Mouse (Mus musculus): ENCODE measurements around the gene Fggy. TPM values are rescaled to one million over a fixed set of nuclear protein-coding genes. Genes with fewer than 3 reads are reported as not detected.

The Fggy gene
- polyA plus RNA-seq, 1 experiment from 2014 or later: 8.1 TPM

GRCm38 (mm10) chr4:95736674-95737073, 179.4 kb downstream of the Fggy start:
- no peaks in the 10 kb centered on the region for H3K27me3 ChIP-seq
- H3K27ac ChIP-seq: no peak overlapping the region
- WGBS: 45% methylated on average over 2 of the region's 2 CpGs
- no peak for ATAC-seq (ENCODE audit: borderline replicate concordance, extremely low read depth, low FRiP score, low TSS enrichment)
- no peak overlapping the region for H3K4me3 ChIP-seq
- peaks cover 22% of the 10 kb centered on the region for H3K4me1 ChIP-seq
- H3K9ac ChIP-seq: no peak overlapping the region
- no peak overlapping the region for H3K4me2 ChIP-seq
- H3K9me3 ChIP-seq: no peaks in the 10 kb centered on the region
- no peaks in the 10 kb centered on the region for H3K36me3 ChIP-seq

- WGBS: 15% methylated on average over 5 of the region's 5 CpGs
- Histone ChIP-seq H3K4me1 (peaks cover 22% of the 10 kb centered on the region), H3K27me3 (no peaks in the 10 kb centered on the region), H3K36me3 (no peaks in the 10 kb centered on the region), H3K27ac (peak overlapping the region; percentile 3; the same call in 1 of the 2 replicates), H3K4me3 (no peak overlapping the region), H3K9ac (no peak overlapping the region), H3K4me2 (no peak overlapping the region), H3K9me3 (no peaks in the 10 kb centered on the region)
- no peak for ATAC-seq (ENCODE audit: borderline replicate concordance, extremely low read depth, low FRiP score, low TSS enrichment)
These were observed 180.9 kb downstream of the Fggy start for GRCm38 (mm10) chr4:95738179-95738578.

GRCm38 (mm10) chr4:95738725-95739124, 181.4 kb downstream of the Fggy start:
- Histone ChIP-seq H3K9me3 (no peaks in the 10 kb centered on the region), H3K4me2 (no peak overlapping the region), H3K4me1 (peaks cover 19% of the 10 kb centered on the region), H3K9ac (no peak overlapping the region), H3K27me3 (no peaks in the 10 kb centered on the region), H3K36me3 (no peaks in the 10 kb centered on the region), H3K27ac (0 out of 2 replicates have a peak overlapping the region, but pooled peaks have one; percentile 3), H3K4me3 (no peak overlapping the region)
- peak; percentile 23; the same call in 1 of the 2 replicates for ATAC-seq (ENCODE audit: borderline replicate concordance, extremely low read depth, low FRiP score, low TSS enrichment)
- 48% methylated on average over 4 of the region's 4 CpGs for WGBS

- H3K4me1 ChIP-seq: peaks cover 14% of the 10 kb centered on the region
- H3K4me2 ChIP-seq: no peak overlapping the region
- H3K9me3 ChIP-seq: no peaks in the 10 kb centered on the region
- H3K27ac ChIP-seq: no peak overlapping the region
- WGBS: 51% methylated on average over 7 of the region's 7 CpGs
- no peaks in the 10 kb centered on the region for H3K27me3 ChIP-seq
- H3K36me3 ChIP-seq: no peaks in the 10 kb centered on the region
- ATAC-seq (ENCODE audit: borderline replicate concordance, extremely low read depth, low FRiP score, low TSS enrichment): no peak
- no peak overlapping the region for H3K4me3 ChIP-seq
- no peak overlapping the region for H3K9ac ChIP-seq
These were observed 183.9 kb downstream of the Fggy start for GRCm38 (mm10) chr4:95741115-95741734.

GRCm38 (mm10) chr4:95742986-95743385, 185.7 kb downstream of the Fggy start:
- Histone ChIP-seq H3K4me1 (peaks cover 9% of the 10 kb centered on the region), H3K4me2 (no peak overlapping the region), H3K36me3 (no peaks in the 10 kb centered on the region), H3K9ac (no peak overlapping the region), H3K27me3 (no peaks in the 10 kb centered on the region), H3K27ac (no peak overlapping the region), H3K9me3 (no peaks in the 10 kb centered on the region), H3K4me3 (no peak overlapping the region)
- 31% methylated on average over 4 of the region's 4 CpGs for WGBS
- no peak for ATAC-seq (ENCODE audit: borderline replicate concordance, extremely low read depth, low FRiP score, low TSS enrichment)

- Histone ChIP-seq H3K27me3 (no peaks in the 10 kb centered on the region), H3K4me3 (no peak overlapping the region), H3K4me1 (no peaks in the 10 kb centered on the region), H3K27ac (no peak overlapping the region), H3K4me2 (no peak overlapping the region), H3K9me3 (no peaks in the 10 kb centered on the region), H3K36me3 (no peaks in the 10 kb centered on the region), H3K9ac (no peak overlapping the region)
- ATAC-seq (ENCODE audit: borderline replicate concordance, extremely low read depth, low FRiP score, low TSS enrichment): no peak
- 93% methylated on average over 6 of the region's 6 CpGs for WGBS
These were observed 189.6 kb downstream of the Fggy start for GRCm38 (mm10) chr4:95746954-95747353.

- WGBS: 84% methylated on average over 12 of the region's 12 CpGs
- no peak overlapping the region for H3K27ac ChIP-seq
- no peak for ATAC-seq (ENCODE audit: borderline replicate concordance, extremely low read depth, low FRiP score, low TSS enrichment)
These were observed 190.3 kb downstream of the Fggy start for GRCm38 (mm10) chr4:95747415-95748202.

GRCm38 (mm10) chr4:95750186-95750585, 192.9 kb downstream of the Fggy start:
- H3K4me1 ChIP-seq: no peaks in the 10 kb centered on the region
- no peak overlapping the region for H3K9ac ChIP-seq
- ATAC-seq (ENCODE audit: borderline replicate concordance, extremely low read depth, low FRiP score, low TSS enrichment): no peak
- H3K4me3 ChIP-seq: no peak overlapping the region
- no peaks in the 10 kb centered on the region for H3K9me3 ChIP-seq
- no peaks in the 10 kb centered on the region for H3K36me3 ChIP-seq
- no peaks in the 10 kb centered on the region for H3K27me3 ChIP-seq
- 50% methylated on average over 5 of the region's 5 CpGs for WGBS
- no peak overlapping the region for H3K4me2 ChIP-seq
- H3K27ac ChIP-seq: no peak overlapping the region

More at GRCm38 (mm10) chr4:95747415-95748202, 190.3 kb downstream of the Fggy start:
- Histone ChIP-seq H3K4me1 (no peaks in the 10 kb centered on the region), H3K36me3 (no peaks in the 10 kb centered on the region), H3K9ac (no peak overlapping the region), H3K4me3 (no peak overlapping the region), H3K4me2 (no peak overlapping the region), H3K27me3 (no peaks in the 10 kb centered on the region), H3K9me3 (no peaks in the 10 kb centered on the region)

- no peak overlapping the region for H3K4me2 ChIP-seq
- no peaks in the 10 kb centered on the region for H3K27me3 ChIP-seq
- H3K4me1 ChIP-seq: no peaks in the 10 kb centered on the region
- H3K4me3 ChIP-seq: no peak overlapping the region
- 74% methylated on average over 6 of the region's 6 CpGs for WGBS
- ATAC-seq (ENCODE audit: borderline replicate concordance, extremely low read depth, low FRiP score, low TSS enrichment): no peak
- H3K36me3 ChIP-seq: no peaks in the 10 kb centered on the region
- H3K27ac ChIP-seq: no peak overlapping the region
- no peaks in the 10 kb centered on the region for H3K9me3 ChIP-seq
- no peak overlapping the region for H3K9ac ChIP-seq
These were observed 195.4 kb downstream of the Fggy start for GRCm38 (mm10) chr4:95752538-95753188.

- 51% methylated on average over 5 of the region's 5 CpGs for WGBS
- Histone ChIP-seq H3K4me2 (no peak overlapping the region), H3K27ac (no peak overlapping the region), H3K4me3 (no peak overlapping the region), H3K4me1 (no peaks in the 10 kb centered on the region), H3K9ac (no peak overlapping the region), H3K9me3 (no peaks in the 10 kb centered on the region), H3K36me3 (no peaks in the 10 kb centered on the region), H3K27me3 (no peaks in the 10 kb centered on the region)
- ATAC-seq (ENCODE audit: borderline replicate concordance, extremely low read depth, low FRiP score, low TSS enrichment): no peak
These were observed 201.9 kb downstream of the Fggy start for GRCm38 (mm10) chr4:95759027-95759731.

GRCm38 (mm10) chr4:95765359-95765758, 208.1 kb downstream of the Fggy start:
- Histone ChIP-seq H3K27me3 (no peaks in the 10 kb centered on the region), H3K4me2 (no peak overlapping the region), H3K9me3 (no peaks in the 10 kb centered on the region), H3K27ac (no peak overlapping the region), H3K4me1 (no peaks in the 10 kb centered on the region), H3K36me3 (no peaks in the 10 kb centered on the region), H3K4me3 (no peak overlapping the region), H3K9ac (no peak overlapping the region)
- ATAC-seq (ENCODE audit: borderline replicate concordance, extremely low read depth, low FRiP score, low TSS enrichment): no peak
- 39% methylated on average over 2 of the region's 2 CpGs for WGBS

Measured in lung, embryonic 15.5 days (tissue).